Mouse (Mus musculus): ENCODE data around the gene Lrrc75a. TPM values are rescaled to one million over a fixed set of nuclear protein-coding genes. Genes with fewer than 3 reads are reported as not detected.

Gene Lrrc75a
- polyA plus RNA-seq, 1 experiment from 2014 or later = 19.4 TPM

- no peaks in the 10 kb centered on the region for H3K27me3 ChIP-seq (ENCODE audit: control insufficient read depth, insufficient read depth, low read length)
- H3K9ac ChIP-seq (ENCODE audit: low read length) = peak overlapping the region; percentile 3; the same call in 1 of the 2 replicates
These were observed 10.9 kb downstream of the Lrrc75a start for GRCm38 (mm10) chr11:62637401-62637800.

DNA sequence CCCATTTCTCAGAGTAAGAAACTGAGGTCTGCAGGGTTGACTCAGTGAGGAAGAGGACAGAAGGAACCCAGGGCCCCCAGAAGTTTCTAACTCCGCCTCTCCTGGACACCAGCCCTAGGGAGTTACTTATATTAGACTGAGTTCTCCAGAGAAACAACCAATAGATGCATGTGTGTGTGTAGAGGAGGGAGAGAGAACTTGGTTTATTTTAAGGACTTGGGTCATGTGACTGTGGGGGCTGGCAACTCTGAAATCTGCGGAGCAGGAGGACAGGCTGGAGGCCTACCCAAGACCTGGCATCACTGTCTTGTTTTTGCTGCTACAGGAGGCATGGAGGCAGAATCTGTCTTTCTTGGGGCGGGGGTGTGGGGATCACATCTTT, 11.5 kb downstream of the Lrrc75a start:
- Histone ChIP-seq H3K27me3 (ENCODE audit: control insufficient read depth, insufficient read depth, low read length) (no peaks in the 10 kb centered on the region), H3K4me2 (ENCODE audit: low read length) (peak overlapping the region; percentile 48), H3K27ac (replicated peaks in 1 of 2; ENCODE audit: control insufficient read depth in 1 of 2, insufficient read depth in 1 of 2, low read depth in 2 of 2, low read length in 2 of 2) (peak overlapping the region; percentile 81 to 88), H3K9me3 (ENCODE audit: control insufficient read depth, low read length) (no peaks in the 10 kb centered on the region), H3K36me3 (ENCODE audit: control insufficient read depth, insufficient read depth, low read length) (no peaks in the 10 kb centered on the region), H3K9ac (ENCODE audit: low read length) (peak overlapping the region; percentile 60), H3K4me1 (ENCODE audit: control insufficient read depth in 2 of 2, insufficient read depth in 2 of 2, low read length in 2 of 2) (peaks cover 49 to 77% of the 10 kb centered on the region in 2 experiments), H3K4me3 (ENCODE audit: control insufficient read depth in 1 of 2, insufficient read depth in 1 of 2, low read depth in 1 of 2, low read length in 2 of 2) (no peak overlapping the region)
- peak; percentile 61; the same call in 1 of the 2 replicates for ATAC-seq (ENCODE audit: insufficient number of reproducible peaks, insufficient read depth, low FRiP score, low read depth)
- WGBS = 50% methylated on average over 3 of the region's 3 CpGs

More at GRCm38 (mm10) chr11:62637401-62637800, 10.9 kb downstream of the Lrrc75a start:
- Histone ChIP-seq H3K27ac (replicated peaks in 1 of 2; ENCODE audit: control insufficient read depth in 1 of 2, insufficient read depth in 1 of 2, low read depth in 2 of 2, low read length in 2 of 2) (peak overlapping the region; percentile 81 to 88), H3K9me3 (ENCODE audit: control insufficient read depth, low read length) (no peaks in the 10 kb centered on the region), H3K4me3 (ENCODE audit: control insufficient read depth in 1 of 2, insufficient read depth in 1 of 2, low read depth in 1 of 2, low read length in 2 of 2) (no peak overlapping the region), H3K4me1 (ENCODE audit: control insufficient read depth in 2 of 2, insufficient read depth in 2 of 2, low read length in 2 of 2) (peaks cover 53 to 83% of the 10 kb centered on the region in 2 experiments), H3K4me2 (ENCODE audit: low read length) (peak overlapping the region; percentile 48), H3K36me3 (ENCODE audit: control insufficient read depth, insufficient read depth, low read length) (no peaks in the 10 kb centered on the region)
- no peak for ATAC-seq (ENCODE audit: insufficient number of reproducible peaks, insufficient read depth, low FRiP score, low read depth)
- 64% methylated on average over 5 of the region's 5 CpGs for WGBS

GRCm38 (mm10) chr11:62636105-62636839, 12.1 kb downstream of the Lrrc75a start:
- Histone ChIP-seq H3K4me1 (ENCODE audit: control insufficient read depth in 2 of 2, insufficient read depth in 2 of 2, low read length in 2 of 2) (peaks cover 46 to 73% of the 10 kb centered on the region in 2 experiments), H3K27ac (replicated peaks in 1 of 2; ENCODE audit: control insufficient read depth in 1 of 2, insufficient read depth in 1 of 2, low read depth in 2 of 2, low read length in 2 of 2) (peak overlapping the region; percentile 66 to 88), H3K9me3 (ENCODE audit: control insufficient read depth, low read length) (no peaks in the 10 kb centered on the region), H3K36me3 (ENCODE audit: control insufficient read depth, insufficient read depth, low read length) (no peaks in the 10 kb centered on the region), H3K9ac (ENCODE audit: low read length) (peak overlapping the region; percentile 60), H3K4me3 (ENCODE audit: control insufficient read depth in 1 of 2, insufficient read depth in 1 of 2, low read depth in 1 of 2, low read length in 2 of 2) (no peak overlapping the region), H3K4me2 (ENCODE audit: low read length) (peak overlapping the region; percentile 48), H3K27me3 (ENCODE audit: control insufficient read depth, insufficient read depth, low read length) (no peaks in the 10 kb centered on the region)
- 38% methylated on average over 11 of the region's 11 CpGs for WGBS
- no peak for ATAC-seq (ENCODE audit: insufficient number of reproducible peaks, insufficient read depth, low FRiP score, low read depth)

GRCm38 (mm10) chr11:62635406-62635805, 12.9 kb downstream of the Lrrc75a start:
- ATAC-seq (ENCODE audit: insufficient number of reproducible peaks, insufficient read depth, low FRiP score, low read depth) = no peak
- Histone ChIP-seq H3K4me1 (ENCODE audit: control insufficient read depth in 2 of 2, insufficient read depth in 2 of 2, low read length in 2 of 2) (peaks cover 51 to 73% of the 10 kb centered on the region in 2 experiments), H3K27me3 (ENCODE audit: control insufficient read depth, insufficient read depth, low read length) (no peaks in the 10 kb centered on the region), H3K9me3 (ENCODE audit: control insufficient read depth, low read length) (no peaks in the 10 kb centered on the region), H3K4me3 (ENCODE audit: control insufficient read depth in 1 of 2, insufficient read depth in 1 of 2, low read depth in 1 of 2, low read length in 2 of 2) (no peak overlapping the region), H3K9ac (ENCODE audit: low read length) (no peak overlapping the region), H3K36me3 (ENCODE audit: control insufficient read depth, insufficient read depth, low read length) (no peaks in the 10 kb centered on the region), H3K4me2 (ENCODE audit: low read length) (0 out of 2 replicates have a peak overlapping the region, but pooled peaks have one; percentile 7), H3K27ac (replicated peaks in 1 of 2; ENCODE audit: control insufficient read depth in 1 of 2, insufficient read depth in 1 of 2, low read depth in 2 of 2, low read length in 2 of 2) (peak overlapping the region; percentile 27 to 88; a peak in 3 of 4 replicates)
- 54% methylated on average over 3 of the region's 3 CpGs for WGBS

DNA sequence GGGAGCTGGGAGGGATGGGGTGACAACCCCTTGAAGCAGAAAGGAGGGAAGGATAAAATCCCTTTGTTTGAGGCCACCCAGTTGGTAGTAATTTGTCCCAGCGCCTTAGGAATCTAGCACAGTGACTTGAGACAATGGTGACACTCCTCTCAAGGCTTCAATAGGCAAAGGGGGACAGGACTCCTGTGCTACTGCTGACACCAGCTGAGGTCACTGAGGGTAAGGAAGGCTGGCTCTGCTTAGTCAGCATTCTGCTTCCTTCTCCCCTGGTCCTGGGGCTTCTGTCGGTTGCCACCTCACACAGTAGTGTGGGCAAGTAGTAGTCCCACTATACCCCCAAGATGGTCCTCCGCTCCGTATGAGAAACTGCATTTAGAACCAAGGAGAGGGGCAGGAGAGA, 17.2 kb downstream of the Lrrc75a start:
- Histone ChIP-seq H3K9me3 (ENCODE audit: control insufficient read depth, low read length) (no peaks in the 10 kb centered on the region), H3K36me3 (ENCODE audit: control insufficient read depth, insufficient read depth, low read length) (peaks cover 6% of the 10 kb centered on the region; the same call in 1 of the 2 replicates), H3K4me3 (ENCODE audit: control insufficient read depth in 1 of 2, insufficient read depth in 1 of 2, low read depth in 1 of 2, low read length in 2 of 2) (no peak overlapping the region), H3K4me2 (ENCODE audit: low read length) (no peak overlapping the region), H3K9ac (ENCODE audit: low read length) (0 out of 2 replicates have a peak overlapping the region, but pooled peaks have one; percentile 11), H3K4me1 (ENCODE audit: control insufficient read depth in 2 of 2, insufficient read depth in 2 of 2, low read length in 2 of 2) (peaks cover 29 to 59% of the 10 kb centered on the region in 2 experiments), H3K27ac (replicated peaks in 1 of 2; ENCODE audit: control insufficient read depth in 1 of 2, insufficient read depth in 1 of 2, low read depth in 2 of 2, low read length in 2 of 2) (0 out of 4 replicates have a peak overlapping the region, but pooled peaks of 1 of the 2 experiments have one; percentile 6), H3K27me3 (ENCODE audit: control insufficient read depth, insufficient read depth, low read length) (no peaks in the 10 kb centered on the region)
- WGBS = 57% methylated on average over 4 of the region's 4 CpGs
- no peak for ATAC-seq (ENCODE audit: insufficient number of reproducible peaks, insufficient read depth, low FRiP score, low read depth)

- H3K9me3 ChIP-seq (ENCODE audit: control insufficient read depth, low read length) = no peaks in the 10 kb centered on the region
- H3K9ac ChIP-seq (ENCODE audit: low read length) = peak overlapping the region; percentile 53
- peaks cover 6% of the 10 kb centered on the region; the same call in 1 of the 2 replicates for H3K36me3 ChIP-seq (ENCODE audit: control insufficient read depth, insufficient read depth, low read length)
- H3K4me2 ChIP-seq (ENCODE audit: low read length) = peak overlapping the region; percentile 53
- 0 out of 4 replicates have a peak overlapping the region, but pooled peaks of 1 of the 2 experiments have one; percentile 3 for H3K4me3 ChIP-seq (ENCODE audit: control insufficient read depth in 1 of 2, insufficient read depth in 1 of 2, low read depth in 1 of 2, low read length in 2 of 2)
- H3K27ac ChIP-seq (replicated peaks in 1 of 2; ENCODE audit: control insufficient read depth in 1 of 2, insufficient read depth in 1 of 2, low read depth in 2 of 2, low read length in 2 of 2) = peak overlapping the region; percentile 35 to 50
- H3K4me1 ChIP-seq (ENCODE audit: control insufficient read depth in 2 of 2, insufficient read depth in 2 of 2, low read length in 2 of 2) = peaks cover 27 to 53% of the 10 kb centered on the region in 2 experiments
- 1% methylated on average over 11 of the region's 11 CpGs for WGBS
- no peaks in the 10 kb centered on the region for H3K27me3 ChIP-seq (ENCODE audit: control insufficient read depth, insufficient read depth, low read length)
- ATAC-seq (ENCODE audit: insufficient number of reproducible peaks, insufficient read depth, low FRiP score, low read depth) = no peak; the same call in 1 of the 2 replicates
These were observed 18.0 kb downstream of the Lrrc75a start for GRCm38 (mm10) chr11:62630225-62630821.

DNA sequence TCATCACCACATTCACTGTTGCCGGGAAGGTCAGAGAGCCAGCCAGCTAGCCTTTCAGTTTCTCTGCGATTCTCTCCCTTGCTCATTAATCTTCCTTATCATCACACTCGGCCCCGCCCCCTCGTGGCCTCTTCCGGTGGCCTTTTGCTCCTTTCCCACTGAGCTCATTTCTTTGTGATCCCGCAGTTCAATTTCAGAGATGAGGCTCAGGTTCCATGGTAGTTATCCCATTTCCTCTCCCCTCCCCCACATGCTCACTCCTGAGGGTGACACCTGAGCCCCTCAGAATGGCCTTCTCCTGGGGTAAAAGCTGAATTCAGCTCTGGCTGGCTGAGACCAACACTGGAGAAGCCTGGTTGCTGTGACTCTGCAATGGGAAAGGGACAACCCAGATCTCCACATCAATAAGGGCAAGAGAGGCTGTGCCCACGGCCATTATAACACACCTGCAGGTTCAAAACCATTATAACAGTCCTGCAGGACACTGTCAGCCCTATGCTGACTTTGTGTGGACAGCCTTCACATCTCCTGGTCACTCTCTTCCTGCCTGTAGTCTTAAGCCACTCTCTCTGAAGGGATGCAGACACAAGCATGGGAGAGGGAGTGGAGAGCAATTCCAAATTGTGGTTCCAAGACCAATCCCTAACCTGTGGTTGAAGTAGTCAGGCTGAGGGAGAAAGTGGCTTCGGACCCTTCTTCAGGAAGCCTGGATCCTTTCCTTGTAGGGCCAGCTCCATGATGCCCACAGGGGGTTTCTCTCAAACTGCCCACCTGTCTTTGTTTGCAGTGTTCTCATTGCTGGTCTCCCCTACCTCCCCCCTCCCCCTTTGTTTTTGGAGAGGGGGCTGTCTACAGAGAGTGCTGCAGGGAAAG, 18.7 kb downstream of the Lrrc75a start:
- no peaks in the 10 kb centered on the region for H3K9me3 ChIP-seq (ENCODE audit: control insufficient read depth, low read length)
- H3K4me3 ChIP-seq (ENCODE audit: control insufficient read depth in 1 of 2, insufficient read depth in 1 of 2, low read depth in 1 of 2, low read length in 2 of 2) = no peak overlapping the region
- H3K27me3 ChIP-seq (ENCODE audit: control insufficient read depth, insufficient read depth, low read length) = no peaks in the 10 kb centered on the region
- H3K27ac ChIP-seq (replicated peaks in 1 of 2; ENCODE audit: control insufficient read depth in 1 of 2, insufficient read depth in 1 of 2, low read depth in 2 of 2, low read length in 2 of 2) = peak overlapping the region; percentile 36 to 50; a peak in 3 of 4 replicates
- no peak for ATAC-seq (ENCODE audit: insufficient number of reproducible peaks, insufficient read depth, low FRiP score, low read depth)
- peaks cover 6% of the 10 kb centered on the region; the same call in 1 of the 2 replicates for H3K36me3 ChIP-seq (ENCODE audit: control insufficient read depth, insufficient read depth, low read length)
- H3K4me2 ChIP-seq (ENCODE audit: low read length) = peak overlapping the region; percentile 53
- peak overlapping the region; percentile 53 for H3K9ac ChIP-seq (ENCODE audit: low read length)
- H3K4me1 ChIP-seq (ENCODE audit: control insufficient read depth in 2 of 2, insufficient read depth in 2 of 2, low read length in 2 of 2) = peaks cover 29 to 53% of the 10 kb centered on the region in 2 experiments
- 4% methylated on average over 9 of the region's 9 CpGs for WGBS

Measured in heart, embryonic 14.5 days (tissue).